Mouse (Mus musculus) gastrocnemius, postnatal 36 days (tissue): ENCODE results near the gene Tdg. TPM values are rescaled to one million over a fixed set of nuclear protein-coding genes. Genes with fewer than 3 reads are reported as not detected.

ENCODE experiments used
- total RNA-seq, 2 experiments: library from RNA; stranded (reverse); gene quantifications; 2 replicates each; pipeline ENCODE4 v1.2.3; 2021

Gene Tdg
- total RNA-seq, 2 experiments from 2014 or later, result 15.3 to 15.5 TPM

Other genes with a start within 250 kb of the Tdg start
- gene Gm1553, start 137.2 kb upstream of the Tdg start, total RNA-seq, result not detected
- 10 to 100 TPM; 28.6 to 32.7 TPM for gene 1190007I07Rik, start 6.6 kb upstream of the Tdg start, total RNA-seq
- 1 to 10 TPM; 1.7 to 2.8 TPM for gene Glt8d2, start 60.8 kb downstream of the Tdg start, total RNA-seq
- gene Hcfc2, start 66.3 kb downstream of the Tdg start, total RNA-seq, result 10 to 100 TPM; 23.8 to 24.6 TPM
- gene Nfyb, start 134.3 kb downstream of the Tdg start, total RNA-seq, result 10 to 100 TPM; 31.7 to 38.2 TPM
- gene Txnrd1, start 204.1 kb downstream of the Tdg start, total RNA-seq, result 10 to 100 TPM; 44.4 to 46.8 TPM
- 1 to 10 TPM in 1 of 2 experiments, under 1 TPM in 1; 0.84 to 1.3 TPM for gene Eid3, start 236.8 kb downstream of the Tdg start, total RNA-seq